Mouse (Mus musculus): ENCODE results near the gene Gadd45gip1. TPM values are rescaled to one million over a fixed set of nuclear protein-coding genes. Genes with fewer than 3 reads are reported as not detected.

Gene Gadd45gip1
- polyA plus RNA-seq, 1 experiment from 2014 or later = 46.5 TPM

DNA sequence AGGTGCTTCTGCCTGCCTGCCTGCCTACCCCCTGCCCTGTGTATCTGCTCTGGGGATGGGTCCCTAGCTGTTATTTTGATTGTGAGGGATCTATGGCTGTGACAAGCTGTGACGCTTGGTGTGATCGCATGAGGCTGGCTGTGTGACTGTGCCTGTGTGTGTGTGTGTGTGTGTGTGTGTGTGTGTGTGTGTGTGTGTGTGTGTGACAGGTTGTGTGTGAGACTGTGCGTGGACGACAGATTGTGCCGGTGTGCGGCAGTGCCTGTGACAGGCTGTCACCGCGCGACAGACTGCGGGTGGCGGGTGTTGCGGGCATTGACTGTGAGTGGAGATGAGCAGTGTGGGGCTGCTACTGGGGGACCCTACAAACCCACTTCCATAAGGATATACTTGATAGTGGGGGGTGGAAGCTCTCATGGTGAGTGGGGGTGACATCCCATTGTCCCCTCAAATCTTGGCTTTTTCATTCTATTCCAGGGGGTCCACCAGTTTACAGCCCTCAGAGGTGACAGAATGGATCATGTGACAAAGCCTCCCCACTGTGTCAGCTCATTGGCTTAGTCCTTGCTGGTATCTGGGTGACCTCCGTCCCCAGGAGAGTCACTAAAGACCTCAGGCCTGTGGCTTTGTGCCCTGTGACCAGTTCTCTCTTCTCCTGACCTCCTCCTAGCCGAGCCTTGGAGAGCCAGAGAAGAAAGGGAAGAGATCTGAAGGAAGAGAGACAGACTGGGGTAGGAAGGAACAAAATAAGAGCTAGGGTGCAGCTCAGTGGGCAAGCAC is 43.6 kb upstream of the Gadd45gip1 start:
- Histone ChIP-seq H3K4me2 (no peak overlapping the region), H3K27me3 (peaks cover 78% of the 10 kb centered on the region), H3K9ac (no peak overlapping the region)

DNA sequence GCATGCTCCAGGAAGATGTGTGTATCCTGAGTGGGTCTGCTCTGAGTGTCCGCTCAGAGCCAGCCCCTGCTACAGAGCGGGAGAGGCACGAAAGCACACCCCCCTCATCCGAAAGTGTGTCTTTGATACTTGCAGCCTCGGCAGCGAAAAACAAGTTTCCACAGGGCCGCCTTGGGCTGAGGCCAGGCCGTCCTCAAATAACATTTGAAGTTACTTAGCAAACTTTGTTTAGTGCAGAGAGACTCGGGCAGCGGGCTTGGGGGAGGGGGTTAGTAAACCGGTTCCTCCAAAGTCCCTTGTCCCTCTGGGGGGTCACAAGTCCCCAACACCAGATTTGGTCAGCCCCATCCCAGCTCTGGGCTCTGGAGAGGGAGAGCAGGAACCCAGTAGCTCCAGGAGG is 42.4 kb upstream of the Gadd45gip1 start:
- WGBS = 36% methylated on average over 11 of the region's 11 CpGs
- Histone ChIP-seq H3K27me3 (peaks cover 72% of the 10 kb centered on the region), H3K36me3 (no peaks in the 10 kb centered on the region), H3K4me3 (no peak overlapping the region), H3K4me1 (replicated peaks) (peaks cover 69% of the 10 kb centered on the region), H3K27ac (no peak overlapping the region), H3K9ac (no peak overlapping the region), H3K9me3 (replicated peaks) (no peaks in the 10 kb centered on the region), H3K4me2 (no peak overlapping the region)
- no peak for ATAC-seq (replicated peaks; ENCODE audit: insufficient number of reproducible peaks, insufficient read depth, low FRiP score, low read depth)

More for the DNA sequence above, 43.6 kb upstream of the Gadd45gip1 start:
- ATAC-seq (replicated peaks; ENCODE audit: insufficient number of reproducible peaks, insufficient read depth, low FRiP score, low read depth) = no peak
- 37% methylated on average over 14 of the region's 14 CpGs for WGBS
- Histone ChIP-seq H3K27ac (no peak overlapping the region), H3K4me3 (no peak overlapping the region), H3K9me3 (replicated peaks) (no peaks in the 10 kb centered on the region), H3K36me3 (no peaks in the 10 kb centered on the region), H3K4me1 (replicated peaks) (peaks cover 62% of the 10 kb centered on the region)

DNA sequence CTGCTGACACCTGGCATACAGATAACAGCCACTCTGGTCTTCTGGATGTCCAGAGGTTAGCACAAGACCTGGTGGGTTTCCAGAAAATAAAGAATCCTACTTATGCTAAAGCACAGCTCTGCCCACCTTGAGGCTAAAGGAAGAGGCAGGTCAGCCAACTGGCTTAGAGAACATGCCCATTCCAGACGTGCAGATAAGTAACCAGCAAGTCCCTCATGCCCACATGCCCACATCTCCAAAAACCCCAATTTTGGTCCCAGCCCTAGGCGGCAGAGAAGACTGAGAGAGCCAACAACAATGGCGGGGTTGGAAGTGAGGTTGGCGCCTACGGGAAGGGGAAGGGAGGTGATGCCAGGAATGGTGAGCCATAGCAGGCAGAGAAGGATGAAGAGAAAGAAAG is 42.0 kb upstream of the Gadd45gip1 start:
- H3K4me1 ChIP-seq (replicated peaks) = peaks cover 69% of the 10 kb centered on the region
- 66% methylated on average over 5 of the region's 5 CpGs for WGBS
- peaks cover 67% of the 10 kb centered on the region for H3K27me3 ChIP-seq
- no peak for ATAC-seq (replicated peaks; ENCODE audit: insufficient number of reproducible peaks, insufficient read depth, low FRiP score, low read depth)
- H3K36me3 ChIP-seq = no peaks in the 10 kb centered on the region
- H3K9ac ChIP-seq = no peak overlapping the region
- no peaks in the 10 kb centered on the region for H3K9me3 ChIP-seq (replicated peaks)
- no peak overlapping the region for H3K27ac ChIP-seq
- no peak overlapping the region for H3K4me3 ChIP-seq
- no peak overlapping the region for H3K4me2 ChIP-seq

DNA sequence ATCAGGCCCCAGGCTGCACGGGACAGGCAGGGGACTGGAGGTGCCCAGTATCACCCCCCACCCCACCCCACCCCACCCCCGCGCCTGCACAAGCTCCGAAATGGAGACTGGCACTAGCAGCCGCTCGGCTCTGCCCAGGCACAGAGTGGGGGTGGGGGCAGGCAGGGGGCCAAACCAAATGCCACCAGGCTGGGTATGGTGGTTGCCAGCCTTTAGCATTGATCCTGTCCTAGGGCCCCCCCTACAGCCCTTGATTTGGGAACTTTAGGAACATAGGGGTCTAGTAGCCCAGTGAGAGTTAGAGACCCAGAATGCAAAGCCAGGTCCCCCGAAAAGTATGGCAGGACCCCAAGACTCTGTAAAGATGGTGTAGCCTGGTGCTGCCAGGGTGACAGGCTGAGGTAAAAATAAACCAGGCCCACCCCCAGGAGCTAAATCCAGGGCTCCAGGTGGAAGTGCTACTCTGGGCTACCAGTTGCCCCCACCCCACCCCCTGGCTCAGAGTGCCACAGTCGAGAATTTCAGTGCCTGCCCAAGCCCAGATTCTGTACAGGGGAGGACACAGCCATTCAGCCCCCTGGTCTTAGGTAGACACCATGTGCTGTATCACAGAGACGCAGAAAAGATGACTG is 41.4 kb upstream of the Gadd45gip1 start:
- Histone ChIP-seq H3K27ac (no peak overlapping the region), H3K4me3 (no peak overlapping the region), H3K27me3 (peaks cover 61% of the 10 kb centered on the region), H3K4me2 (no peak overlapping the region), H3K9ac (no peak overlapping the region), H3K4me1 (replicated peaks) (peaks cover 69% of the 10 kb centered on the region), H3K36me3 (no peaks in the 10 kb centered on the region), H3K9me3 (replicated peaks) (no peaks in the 10 kb centered on the region)
- 71% methylated on average over 9 of the region's 9 CpGs for WGBS
- ATAC-seq (replicated peaks; ENCODE audit: insufficient number of reproducible peaks, insufficient read depth, low FRiP score, low read depth) = no peak

DNA sequence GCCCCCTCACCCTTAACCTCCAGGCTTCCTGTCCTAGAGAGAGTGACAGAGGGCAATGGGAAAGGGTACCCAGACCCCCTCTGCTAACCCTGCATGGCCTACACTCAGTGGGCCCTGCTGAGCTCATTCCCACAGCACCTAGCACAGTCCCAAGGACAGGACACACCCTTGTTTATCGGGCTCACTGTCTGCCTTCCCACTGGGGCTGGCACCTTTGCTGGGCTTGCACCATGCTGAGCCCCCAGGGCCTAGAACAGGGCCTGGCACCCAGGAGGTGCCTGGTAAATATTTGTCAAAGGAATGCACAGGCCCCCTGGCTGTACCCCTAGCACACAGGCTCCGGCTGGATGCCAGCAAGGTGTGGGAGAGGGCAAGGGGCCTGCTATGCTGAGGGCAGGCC is 40.8 kb upstream of the Gadd45gip1 start:
- no peak overlapping the region for H3K9ac ChIP-seq
- WGBS = 55% methylated on average over 2 of the region's 2 CpGs
- peaks cover 68% of the 10 kb centered on the region for H3K4me1 ChIP-seq (replicated peaks)
- no peak overlapping the region for H3K4me3 ChIP-seq
- ATAC-seq (replicated peaks; ENCODE audit: insufficient number of reproducible peaks, insufficient read depth, low FRiP score, low read depth) = no peak
- no peaks in the 10 kb centered on the region for H3K36me3 ChIP-seq
- peaks cover 56% of the 10 kb centered on the region for H3K27me3 ChIP-seq
- H3K4me2 ChIP-seq = no peak overlapping the region
- no peak overlapping the region for H3K27ac ChIP-seq
- H3K9me3 ChIP-seq (replicated peaks) = no peaks in the 10 kb centered on the region

DNA sequence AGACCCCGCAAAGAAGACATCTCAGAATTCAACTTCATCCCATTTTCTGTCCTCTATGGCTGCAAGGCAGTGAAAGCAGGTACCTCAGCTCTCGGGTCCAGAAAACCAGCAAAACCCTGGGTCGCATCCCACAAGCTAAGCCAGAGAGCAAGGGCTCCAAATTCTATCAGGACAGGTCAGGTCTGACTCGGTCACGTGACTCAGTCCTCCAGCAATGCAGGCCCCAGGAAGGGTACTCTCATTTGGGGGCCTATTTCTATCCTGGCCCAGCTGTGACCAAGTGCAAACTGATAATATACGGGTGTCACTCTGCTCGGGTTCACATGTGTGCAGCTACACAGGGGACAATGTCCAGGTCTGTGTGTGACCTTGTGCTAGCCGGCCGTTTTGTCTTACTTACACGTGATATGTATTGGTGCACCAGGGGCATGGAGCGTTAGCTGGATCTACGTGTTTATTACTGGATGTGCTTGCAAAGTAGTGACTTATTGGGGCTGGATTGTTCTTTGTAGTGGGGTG is 38.8 kb upstream of the Gadd45gip1 start:
- no peak for ATAC-seq (replicated peaks; ENCODE audit: insufficient number of reproducible peaks, insufficient read depth, low FRiP score, low read depth)
- Histone ChIP-seq H3K36me3 (peaks cover 3% of the 10 kb centered on the region; the same call in 1 of the 2 replicates), H3K4me3 (no peak overlapping the region), H3K27ac (no peak overlapping the region), H3K4me2 (no peak overlapping the region), H3K9me3 (replicated peaks) (no peaks in the 10 kb centered on the region), H3K4me1 (replicated peaks) (peaks cover 60% of the 10 kb centered on the region), H3K9ac (no peak overlapping the region), H3K27me3 (peaks cover 56% of the 10 kb centered on the region)
- 66% methylated on average over 12 of the region's 12 CpGs for WGBS

DNA sequence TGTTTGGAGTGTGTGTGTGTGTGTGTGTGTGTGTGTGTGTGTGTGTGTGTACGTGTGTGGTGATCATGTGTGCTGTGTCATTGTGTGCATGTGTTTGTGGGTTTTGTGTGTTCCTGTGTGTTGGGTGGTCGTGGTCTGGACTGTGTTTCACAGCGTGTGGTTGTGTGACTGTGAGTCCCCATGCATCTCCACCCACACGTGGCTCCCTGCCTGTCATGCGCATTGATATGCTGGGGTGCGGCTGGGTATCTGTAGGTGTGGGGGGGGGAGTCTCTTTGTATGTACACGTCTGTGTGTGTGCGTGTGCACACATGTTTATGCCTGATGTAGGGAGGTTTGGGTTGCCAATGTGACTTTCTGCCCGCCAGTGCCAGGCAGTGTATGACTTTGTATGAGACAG is 38.2 kb upstream of the Gadd45gip1 start:
- Histone ChIP-seq H3K4me3 (no peak overlapping the region), H3K36me3 (peaks cover 3% of the 10 kb centered on the region; the same call in 1 of the 2 replicates), H3K9me3 (replicated peaks) (no peaks in the 10 kb centered on the region), H3K9ac (no peak overlapping the region), H3K27ac (no peak overlapping the region), H3K4me1 (replicated peaks) (peaks cover 66% of the 10 kb centered on the region), H3K4me2 (no peak overlapping the region), H3K27me3 (peaks cover 56% of the 10 kb centered on the region)
- 87% methylated on average over 9 of the region's 9 CpGs for WGBS
- no peak for ATAC-seq (replicated peaks; ENCODE audit: insufficient number of reproducible peaks, insufficient read depth, low FRiP score, low read depth)

DNA sequence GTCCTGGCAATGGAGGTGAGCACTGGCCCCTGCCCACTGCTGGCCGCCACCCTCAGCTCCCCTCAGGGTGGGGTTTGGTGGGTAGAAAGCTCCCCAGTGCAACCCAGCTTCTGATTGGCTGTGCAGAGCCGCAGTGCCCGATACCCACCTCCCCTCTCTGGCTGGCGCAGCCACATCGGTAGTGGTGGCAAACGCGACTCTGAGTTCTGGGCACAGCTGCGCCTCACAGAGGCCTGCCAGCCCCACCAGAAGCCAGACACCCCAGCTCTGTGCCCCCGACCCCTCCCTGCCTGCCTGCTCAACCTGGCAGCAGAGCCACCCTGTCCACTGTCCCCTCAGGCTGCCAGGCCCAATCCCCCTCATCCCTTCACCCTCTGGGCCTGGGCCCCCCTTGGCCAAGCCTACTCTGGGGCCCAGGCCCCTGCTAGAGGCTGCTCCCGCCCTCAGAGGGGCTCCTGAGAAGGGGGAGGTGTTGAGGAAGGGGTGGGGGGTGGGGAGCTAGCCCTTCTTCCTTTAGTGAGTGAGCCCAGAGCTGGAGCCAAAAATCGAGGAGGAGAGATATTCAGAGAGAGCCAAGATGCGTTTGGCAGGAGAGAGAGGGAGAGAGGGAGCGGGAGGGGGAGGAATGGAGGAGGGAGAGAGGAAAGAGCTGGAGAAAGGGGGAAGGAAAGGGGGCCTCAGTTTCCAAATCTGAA is 37.4 kb upstream of the Gadd45gip1 start:
- 55% methylated on average over 13 of the region's 13 CpGs for whole genome bisulfite sequencing

DNA sequence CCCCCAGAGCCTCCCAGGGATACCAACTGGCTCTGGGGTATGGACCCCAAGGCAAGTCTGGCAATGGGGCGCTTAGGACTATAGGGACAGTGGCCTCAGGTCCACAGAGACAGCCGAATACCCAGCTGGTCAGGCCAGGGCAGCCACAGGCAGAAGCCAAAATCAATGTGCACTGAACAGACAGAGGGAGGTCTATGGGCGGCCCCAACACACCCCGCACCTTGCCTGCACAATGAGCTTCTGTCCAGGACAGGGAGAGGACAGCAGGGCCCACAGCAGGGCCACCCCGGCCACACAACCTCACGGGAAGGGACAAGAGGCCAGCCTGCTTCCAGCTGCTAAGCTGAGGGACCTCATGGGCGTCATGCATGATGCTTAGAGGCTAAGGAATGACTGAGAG is 36.8 kb upstream of the Gadd45gip1 start:
- Histone ChIP-seq H3K27ac (peak overlapping the region; percentile 70), H3K4me2 (peak overlapping the region; percentile 32; the same call in 1 of the 2 replicates), H3K9me3 (replicated peaks) (no peaks in the 10 kb centered on the region), H3K4me3 (no peak overlapping the region), H3K27me3 (peaks cover 52% of the 10 kb centered on the region), H3K36me3 (peaks cover 3% of the 10 kb centered on the region; the same call in 1 of the 2 replicates), H3K9ac (no peak overlapping the region), H3K4me1 (replicated peaks) (peaks cover 71% of the 10 kb centered on the region)
- ATAC-seq (replicated peaks; ENCODE audit: insufficient number of reproducible peaks, insufficient read depth, low FRiP score, low read depth) = 0 out of 2 replicates have a peak, but pooled peaks have one; percentile 2
- 64% methylated on average over 7 of the region's 7 CpGs for WGBS

More for the DNA sequence above, 37.4 kb upstream of the Gadd45gip1 start:
- Histone ChIP-seq H3K9ac (0 out of 2 replicates have a peak overlapping the region, but pooled peaks have one; percentile 8), H3K4me3 (no peak overlapping the region), H3K27me3 (peaks cover 57% of the 10 kb centered on the region), H3K9me3 (replicated peaks) (no peaks in the 10 kb centered on the region), H3K4me2 (peak overlapping the region; percentile 36), H3K27ac (peak overlapping the region; percentile 70), H3K4me1 (replicated peaks) (peaks cover 74% of the 10 kb centered on the region), H3K36me3 (peaks cover 3% of the 10 kb centered on the region; the same call in 1 of the 2 replicates)
- ATAC-seq (replicated peaks; ENCODE audit: insufficient number of reproducible peaks, insufficient read depth, low FRiP score, low read depth) = peak; percentile 61

DNA sequence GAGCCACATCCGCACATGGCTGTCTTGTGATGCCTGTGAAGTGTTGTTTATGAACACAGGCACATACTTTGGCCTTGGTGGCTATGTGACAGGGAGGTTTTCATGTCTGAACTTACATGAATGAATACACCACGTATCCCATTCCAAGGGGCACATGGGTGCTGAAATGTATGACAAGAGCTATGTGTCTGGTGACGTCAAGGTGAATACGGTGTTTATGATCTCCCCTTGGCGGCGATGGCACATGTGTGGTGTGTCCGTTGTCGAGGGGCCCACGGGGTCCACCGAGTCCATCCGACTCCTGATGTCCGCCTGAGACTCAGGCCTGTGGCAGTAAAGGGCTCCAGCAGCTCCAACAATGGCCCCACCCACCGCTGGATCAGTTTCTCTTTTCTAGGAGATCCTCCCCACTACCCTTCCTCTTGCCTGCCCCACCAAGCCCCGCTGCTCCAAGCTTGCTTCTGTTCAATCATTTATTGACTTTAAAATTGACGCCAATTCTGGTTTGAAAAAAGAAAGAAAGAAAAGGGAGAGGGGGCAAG is 34.0 kb upstream of the Gadd45gip1 start:
- Histone ChIP-seq H3K9ac (no peak overlapping the region), H3K4me1 (replicated peaks) (peaks cover 61% of the 10 kb centered on the region), H3K27ac (no peak overlapping the region), H3K4me3 (no peak overlapping the region), H3K36me3 (peaks cover 3% of the 10 kb centered on the region; the same call in 1 of the 2 replicates), H3K27me3 (peaks cover 39% of the 10 kb centered on the region), H3K4me2 (peak overlapping the region; percentile 93; the same call in 1 of the 2 replicates), H3K9me3 (replicated peaks) (no peaks in the 10 kb centered on the region)
- 83% methylated on average over 15 of the region's 15 CpGs for WGBS
- ATAC-seq (replicated peaks; ENCODE audit: insufficient number of reproducible peaks, insufficient read depth, low FRiP score, low read depth) = no peak

DNA sequence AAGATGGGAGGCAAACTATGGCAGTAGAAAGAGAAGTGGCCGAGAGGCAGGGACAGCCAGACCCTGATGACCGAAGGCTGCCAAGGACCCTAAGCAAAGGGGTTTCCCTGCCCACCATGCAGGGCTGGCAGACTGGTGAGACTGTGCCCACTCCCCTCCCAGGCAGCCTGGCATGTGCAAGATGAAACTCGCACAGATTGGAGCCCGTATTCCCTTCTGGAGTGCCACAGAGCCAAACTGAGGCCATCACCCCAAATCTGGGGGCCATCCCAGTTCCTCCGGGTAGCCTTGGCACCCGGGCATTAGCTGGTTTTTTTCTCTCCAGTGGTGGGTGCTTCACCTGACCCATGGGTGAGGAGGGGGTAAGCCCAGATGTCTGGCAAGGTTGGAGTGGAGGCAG is 33.4 kb upstream of the Gadd45gip1 start:
- no peak for ATAC-seq (replicated peaks; ENCODE audit: insufficient number of reproducible peaks, insufficient read depth, low FRiP score, low read depth)
- H3K4me1 ChIP-seq (replicated peaks) = peaks cover 57% of the 10 kb centered on the region
- H3K27ac ChIP-seq = no peak overlapping the region
- peak overlapping the region; percentile 93 for H3K4me2 ChIP-seq
- H3K36me3 ChIP-seq = peaks cover 3% of the 10 kb centered on the region; the same call in 1 of the 2 replicates
- peak overlapping the region; percentile 36 for H3K9ac ChIP-seq
- H3K27me3 ChIP-seq = peaks cover 46% of the 10 kb centered on the region
- 77% methylated on average over 6 of the region's 6 CpGs for WGBS
- H3K9me3 ChIP-seq (replicated peaks) = no peaks in the 10 kb centered on the region
- H3K4me3 ChIP-seq = peak overlapping the region; percentile 84; the same call in 1 of the 2 replicates
